Mouse (Mus musculus) liver, embryonic 18 days (tissue): ENCODE data around the gene Plvap. TPM values are rescaled to one million over a fixed set of nuclear protein-coding genes. Genes with fewer than 3 reads are reported as not detected.

Experiments
- polyA plus RNA-seq: library from polyadenylated mRNA; depleted of rRNA; stranded (reverse); fragments of >200 nt; gene quantifications from 2 replicates; pipeline ENCODE4 v1.2.3, GENCODE M21; 2012; rRNA removed

Gene Plvap
- 22.0 and 24.1 TPM in 2 replicates for polyA plus RNA-seq

DNA sequence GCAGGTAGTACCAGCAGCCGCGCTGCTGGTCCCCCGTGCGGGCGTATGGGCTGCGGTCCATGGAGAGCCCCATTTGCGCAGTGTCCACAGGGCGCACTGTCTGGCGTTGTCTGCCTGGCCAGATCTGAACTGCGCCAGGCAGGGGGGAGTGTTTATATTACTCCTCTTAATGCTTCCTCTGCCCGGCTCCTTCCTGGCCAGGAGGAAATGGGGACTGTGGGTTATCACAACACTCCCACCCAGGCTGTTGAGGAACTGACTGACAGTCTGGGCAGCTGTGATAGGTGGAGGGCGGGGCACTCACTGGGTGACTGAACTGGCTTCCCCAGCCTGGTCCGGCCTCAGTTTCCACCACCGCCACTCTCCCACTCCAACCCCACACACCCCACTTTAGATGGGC lies at the start of gene Plvap:
TSS of gene Plvap (minus strand) at position 109 of the 400 bp plus-strand sequence.

GRCm38 (mm10) chr8:71558071-71558957 lies 46.8 kb upstream of the Plvap start, which contains the start of gene Tmem221:
Gene Tmem221 (minus strand): TSS chr8:71558871.

GRCm38 (mm10) chr8:71542632-71543343 lies 31.2 kb upstream of the Plvap start, which contains the start of gene Mvb12a:
Gene Mvb12a (plus strand): TSS chr8:71542922.

GRCm38 (mm10) chr8:71537028-71537867 lies 25.7 kb upstream of the Plvap start, which contains the start of gene Bst2:
Gene Bst2 (minus strand): TSS chr8:71537456.

DNA sequence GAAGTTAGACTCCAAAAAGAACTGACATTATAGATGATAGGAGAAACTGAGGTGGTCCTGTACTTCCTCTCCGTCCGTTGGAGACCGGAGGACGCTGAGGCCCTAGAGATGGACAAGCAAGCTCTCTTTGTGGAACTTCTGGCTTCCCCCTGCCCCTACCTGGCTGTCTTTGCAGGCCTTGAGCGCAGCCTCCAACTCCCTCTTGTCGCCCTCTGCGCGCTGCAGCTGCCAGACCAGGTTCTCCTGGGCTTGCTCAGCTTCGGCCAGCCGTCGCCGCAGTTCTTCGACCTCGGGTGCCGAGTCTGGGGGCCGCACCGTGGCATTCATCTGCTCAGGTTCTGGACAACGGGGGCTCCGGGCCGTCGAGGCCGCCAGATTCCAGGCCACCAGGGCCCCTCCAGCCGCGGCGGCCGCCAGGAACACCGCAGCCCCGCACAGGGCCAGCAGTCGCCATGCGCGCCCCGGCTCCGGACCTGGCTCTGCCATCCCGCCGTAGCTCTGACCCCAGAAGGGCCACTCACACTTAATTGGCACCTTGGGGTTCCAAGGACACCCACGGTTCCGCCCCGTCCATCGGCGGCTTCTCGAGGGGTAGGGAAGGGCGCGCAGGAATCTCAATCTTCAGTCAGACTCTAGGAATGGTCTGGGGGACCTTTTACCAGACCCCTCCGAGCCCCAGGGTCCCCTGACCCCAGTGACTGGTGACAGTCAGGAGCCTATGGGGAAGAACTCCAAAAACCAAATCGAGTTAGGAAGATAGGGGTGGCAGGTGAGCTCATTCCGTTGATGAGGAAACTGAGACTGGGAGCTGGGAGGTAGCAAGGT lies 13.9 kb upstream of the Plvap start, which contains the start of gene Ccdc194:
TSS of gene Ccdc194 (minus strand) at position 486 of the 825 bp plus-strand sequence.

DNA sequence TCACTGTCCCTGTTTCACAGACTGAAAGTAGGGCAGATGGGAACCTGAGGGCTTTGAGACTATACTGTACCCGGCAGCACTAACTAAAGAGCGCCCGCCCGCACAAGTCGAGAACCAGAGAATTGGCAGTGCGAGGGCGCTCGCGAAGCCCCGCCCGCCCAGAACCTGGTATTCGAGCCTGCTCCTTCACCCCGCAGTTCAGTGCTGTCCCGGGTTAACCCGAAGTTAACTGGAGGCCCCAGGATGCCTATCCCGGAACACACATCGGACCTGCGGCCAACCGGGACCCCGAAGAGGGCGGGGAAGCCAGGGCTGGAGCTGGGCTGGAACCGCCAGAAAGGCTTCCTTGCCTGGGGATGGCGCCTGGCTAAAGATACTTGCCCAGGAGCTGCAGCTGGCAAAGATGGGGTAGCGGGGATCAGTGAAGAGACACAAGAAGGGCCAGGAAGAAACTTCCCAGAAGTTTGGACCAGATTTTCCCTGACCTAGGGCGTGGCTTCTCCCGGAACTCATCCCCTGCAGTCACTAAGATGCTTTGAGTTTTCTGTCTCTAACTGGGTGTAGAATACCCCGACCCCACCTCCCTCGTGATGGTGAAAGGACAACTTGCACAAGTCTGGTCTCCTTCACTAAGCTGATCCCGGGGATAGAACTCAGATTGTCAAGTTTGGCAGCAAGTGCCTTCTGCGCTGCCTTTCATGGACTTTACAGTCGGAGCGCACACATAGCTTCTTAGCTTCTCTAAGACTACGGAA lies 23.7 kb downstream of the Plvap start, which contains the start of gene Gtpbp3:
TSS of gene Gtpbp3 (plus strand) at position 413 of the 755 bp plus-strand sequence.

GRCm38 (mm10) chr8:71485142-71486135 lies 26.1 kb downstream of the Plvap start, which contains the start of gene Ano8:
Gene Ano8 (minus strand): TSS chr8:71485963.

GRCm38 (mm10) chr8:71468916-71469315 lies 42.6 kb downstream of the Plvap start, which contains the start of gene Dda1:
Gene Dda1 (plus strand): TSS chr8:71469199.

GRCm38 (mm10) chr8:71464513-71465500 lies 46.7 kb downstream of the Plvap start, which contains the start of gene Mrpl34:
Gene Mrpl34 (plus strand): TSS chr8:71464959.

DNA sequence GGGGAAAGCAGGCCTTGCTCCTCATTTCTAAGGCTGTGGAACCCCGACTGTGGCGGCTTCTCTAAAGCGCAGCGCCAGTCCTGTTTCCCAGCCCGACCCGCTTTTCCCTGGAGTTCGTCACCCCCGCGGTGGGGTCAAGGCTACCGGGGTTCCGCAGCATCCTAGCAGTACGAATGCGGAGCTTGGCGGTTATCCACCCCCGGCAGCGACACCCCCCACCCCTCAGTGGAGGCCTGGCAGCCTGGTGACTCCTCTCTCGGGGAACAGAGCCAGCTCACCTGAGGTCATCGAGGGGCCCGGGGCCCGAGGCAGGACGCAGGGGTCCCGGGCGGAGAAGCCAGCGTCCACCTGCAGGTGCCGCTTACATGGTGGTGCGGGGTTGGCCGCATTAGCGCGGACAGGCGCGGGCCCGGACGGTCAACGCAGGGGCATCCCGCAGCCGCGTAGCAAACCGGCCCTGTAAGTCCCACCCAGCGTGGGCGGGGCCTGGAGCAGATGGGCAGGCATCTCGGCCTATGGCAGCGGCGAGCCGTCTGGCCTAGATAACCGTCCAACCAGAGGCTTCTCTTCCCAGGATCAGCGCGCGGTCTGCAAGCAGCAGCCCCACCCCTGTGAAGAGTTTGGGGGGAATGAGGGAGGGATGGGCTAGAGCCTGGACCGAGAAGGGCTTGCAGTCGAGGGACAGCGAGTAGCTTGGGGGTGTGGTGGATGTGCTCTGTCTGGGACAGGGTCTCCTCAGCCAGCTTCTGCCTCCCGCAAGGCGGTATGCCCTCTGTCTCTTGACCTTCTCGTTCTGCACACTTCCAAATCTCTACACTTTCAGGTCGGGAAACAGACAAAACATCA lies 48.1 kb downstream of the Plvap start, which contains the start of gene Abhd8:
TSS of gene Abhd8 (minus strand) at position 468 of the 846 bp plus-strand sequence.

Other genes with a start within 250 kb of the Plvap start
- 5.8 and 6.5 TPM in 2 replicates for gene Myo9b, start 239.0 kb downstream of the Plvap start, polyA plus RNA-seq
- 11.7 and 13.0 TPM in 2 replicates for gene Haus8, start 238.8 kb downstream of the Plvap start, polyA plus RNA-seq
- 58.7 and 64.8 TPM in 2 replicates for gene Use1, start 144.9 kb downstream of the Plvap start, polyA plus RNA-seq
- 3.7 and 3.9 TPM in 2 replicates for gene Ocel1, start 140.5 kb downstream of the Plvap start, polyA plus RNA-seq
- gene Nr2f6, start 129.8 kb downstream of the Plvap start, polyA plus RNA-seq: 41.6 and 43.5 TPM in 2 replicates
- 7.7 and 10.4 TPM in 2 replicates for gene Ushbp1, start 116.0 kb downstream of the Plvap start, polyA plus RNA-seq
- 52.9 and 54.8 TPM in 2 replicates for gene Babam1, start 114.9 kb downstream of the Plvap start, polyA plus RNA-seq
- gene Ankle1, start 105.7 kb downstream of the Plvap start, polyA plus RNA-seq: 20.7 and 26.6 TPM in 2 replicates
- gene Abhd8, start 48.1 kb downstream of the Plvap start, polyA plus RNA-seq: 5.5 and 5.9 TPM in 2 replicates
- gene Mrpl34, start 46.8 kb downstream of the Plvap start, polyA plus RNA-seq: 40.1 and 49.6 TPM in 2 replicates
- 20.9 and 21.3 TPM in 2 replicates for gene Dda1, start 42.6 kb downstream of the Plvap start, polyA plus RNA-seq
- gene Ano8, start 25.8 kb downstream of the Plvap start, polyA plus RNA-seq: 1.9 and 2.2 TPM in 2 replicates
- gene Gtpbp3, start 23.6 kb downstream of the Plvap start, polyA plus RNA-seq: 7.7 and 9.4 TPM in 2 replicates
- 0.16 and 0.24 TPM in 2 replicates for gene Ccdc194, start 14.0 kb upstream of the Plvap start, polyA plus RNA-seq
- 137 and 184 TPM in 2 replicates for gene Bst2, start 25.7 kb upstream of the Plvap start, polyA plus RNA-seq
- 46.5 and 48.2 TPM in 2 replicates for gene Mvb12a, start 31.2 kb upstream of the Plvap start, polyA plus RNA-seq
- gene Tmem221, start 47.1 kb upstream of the Plvap start, polyA plus RNA-seq: 0.49 and 0.64 TPM in 2 replicates
- not detected in 2 replicates for gene Nxnl1, start 54.8 kb upstream of the Plvap start, polyA plus RNA-seq
- gene Slc27a1, start 57.1 kb upstream of the Plvap start, polyA plus RNA-seq: 6.8 and 7.5 TPM in 2 replicates
- 63.9 and 74.3 TPM in 2 replicates for gene Pgls, start 80.4 kb upstream of the Plvap start, polyA plus RNA-seq
- gene Fam129c, start 85.9 kb upstream of the Plvap start, polyA plus RNA-seq: 5.4 and 6.2 TPM in 2 replicates
- 49.9 and 57.5 TPM in 2 replicates for gene Colgalt1, start 99.2 kb upstream of the Plvap start, polyA plus RNA-seq
- 0.29 and 0.43 TPM in 2 replicates for gene Unc13a, start 160.0 kb upstream of the Plvap start, polyA plus RNA-seq
- 5.2 and 6.9 TPM in 2 replicates for gene Jak3, start 164.5 kb upstream of the Plvap start, polyA plus RNA-seq
- gene Insl3, start 177.5 kb upstream of the Plvap start, polyA plus RNA-seq: 2.1 and 2.4 TPM in 2 replicates
- 2.1 and 2.2 TPM in 2 replicates for gene B3gnt3, start 190.0 kb upstream of the Plvap start, polyA plus RNA-seq
- 22.6 and 26.5 TPM in 2 replicates for gene Fcho1, start 214.0 kb upstream of the Plvap start, polyA plus RNA-seq